Mouse (Mus musculus) small intestine, adult 2 months (tissue): ENCODE results near the gene Gm17374. TPM values are rescaled to one million over a fixed set of nuclear protein-coding genes. Genes with fewer than 3 reads are reported as not detected.
"Not testable (repeated sequence)": the region's sequence is repeated elsewhere in the genome, so short reads cannot be mapped to it uniquely, and the experiment has no call there.

Experiments used
- H3K27ac ChIP-seq: fragments of 200-500 bp; 2 replicates; pipeline ENCODE4 v1.5.1; 2012; ENCODE audit warnings: low read depth, low read length, control low read depth, inconsistent platforms; ENCODE audit not compliant: insufficient read depth
- H3K27me3 ChIP-seq: fragments of 200-500 bp; 2 replicates; pipeline ENCODE4 v1.6.1; 2012; ENCODE audit warnings: mild to moderate bottlenecking, moderate library complexity, low read length, inconsistent platforms; ENCODE audit not compliant: control insufficient read depth, insufficient read depth
- H3K36me3 ChIP-seq: fragments of 200-500 bp; 2 replicates; pipeline ENCODE4 v1.6.1; 2012; ENCODE audit warnings: mild to moderate bottlenecking, low read length, control low read depth, inconsistent platforms; ENCODE audit not compliant: control insufficient read depth, insufficient read depth
- H3K4me1 ChIP-seq: fragments of 200-500 bp; 2 replicates; pipeline ENCODE4 v1.6.1; 2012; ENCODE audit warnings: low read length, inconsistent platforms, mixed read lengths; ENCODE audit not compliant: control insufficient read depth, insufficient read depth, insufficient read length
- H3K4me3 ChIP-seq: fragments of 200-500 bp; 2 replicates; pipeline ENCODE4 v1.5.1; 2012; ENCODE audit warnings: low read depth, mild to moderate bottlenecking, control low read depth, inconsistent platforms, low read length, moderate library complexity
- CTCF ChIP-seq: fragments of 200-500 bp; IDR thresholded peaks from 2 replicates; pipeline ENCODE4 v1.5.1; 2012; ENCODE audit warnings: low read depth, mild to moderate bottlenecking, control low read depth, inconsistent platforms, low read length, moderate library complexity, mixed read lengths; ENCODE audit not compliant: insufficient replicate concordance, insufficient read length; ENCODE audit errors: extremely low read depth
- POLR2A ChIP-seq: fragments of 200-500 bp; IDR thresholded peaks from 2 replicates; pipeline ENCODE4 v1.6.1; 2012; ENCODE audit warnings: low read depth, mild to moderate bottlenecking, control low read depth, inconsistent platforms, low read length, moderate library complexity
- WGBS: fragments of 180-500 bp; shearing (Covaris S2); methylation state at CpG from one replicate; pipeline ENCODE4 v1.1.7; 2018; 5-methylcytosine and 5-hydroxymethylcytosine counted together
- polyA plus RNA-seq: library from polyadenylated mRNA; depleted of rRNA; stranded (reverse); fragments of >200 nt; gene quantifications from 2 replicates; pipeline ENCODE4 v1.2.3, GENCODE M21; 2012; rRNA removed

The Gm17374 gene
- polyA plus RNA-seq = not detected in 2 replicates

GRCm38 (mm10) chr2:140151743-140152142 lies at the start of gene Gm17374:
Gene Gm17374 (plus strand): TSS chr2:140152043.
- 91% methylated on average over 4 of the region's 4 CpGs for WGBS
- not testable (repeated sequence) for H3K4me3 ChIP-seq, H3K27me3 ChIP-seq, H3K4me1 ChIP-seq, H3K27ac ChIP-seq
- H3K36me3 ChIP-seq = peaks cover 21% of the 10 kb centered on the region

- Histone ChIP-seq H3K27ac (no peak overlapping the region), H3K36me3 (no peaks in the 10 kb centered on the region), H3K4me3 (no peak overlapping the region), H3K27me3 (no peaks in the 10 kb centered on the region), H3K4me1 (no peaks in the 10 kb centered on the region)
- 68% methylated on average over 3 of the region's 3 CpGs for WGBS
- TF ChIP-seq POLR2A = no peak
- TF ChIP-seq CTCF = no peak
Measured at GRCm38 (mm10) chr2:140104951-140105350, 46.9 kb upstream of the Gm17374 start.

DNA sequence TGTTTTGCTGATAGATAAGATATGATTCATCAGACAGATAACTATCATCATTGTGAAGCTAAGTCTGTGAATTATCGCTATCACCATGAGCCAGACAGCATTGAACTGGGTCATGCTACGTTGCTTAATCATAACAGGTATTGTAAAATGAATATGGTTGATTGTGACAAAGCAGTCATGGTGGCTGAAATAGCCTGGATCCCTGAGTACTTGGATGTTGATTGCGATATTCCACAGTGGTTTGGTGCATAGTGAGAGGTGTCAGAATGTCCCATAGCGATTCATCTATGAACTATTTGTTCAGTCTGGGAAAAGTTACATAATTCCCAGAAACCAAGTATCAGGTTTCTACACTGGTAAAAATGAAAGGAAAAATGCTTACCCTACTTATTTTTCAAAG lies 44.2 kb upstream of the Gm17374 start:
- H3K4me3 ChIP-seq = no peak overlapping the region
- no peak overlapping the region for H3K27ac ChIP-seq
- H3K27me3 ChIP-seq = no peaks in the 10 kb centered on the region
- WGBS = 80% methylated on average over 4 of the region's 4 CpGs
- no peaks in the 10 kb centered on the region for H3K36me3 ChIP-seq
- TF ChIP-seq POLR2A (no peak), CTCF (no peak)
- no peaks in the 10 kb centered on the region for H3K4me1 ChIP-seq

DNA sequence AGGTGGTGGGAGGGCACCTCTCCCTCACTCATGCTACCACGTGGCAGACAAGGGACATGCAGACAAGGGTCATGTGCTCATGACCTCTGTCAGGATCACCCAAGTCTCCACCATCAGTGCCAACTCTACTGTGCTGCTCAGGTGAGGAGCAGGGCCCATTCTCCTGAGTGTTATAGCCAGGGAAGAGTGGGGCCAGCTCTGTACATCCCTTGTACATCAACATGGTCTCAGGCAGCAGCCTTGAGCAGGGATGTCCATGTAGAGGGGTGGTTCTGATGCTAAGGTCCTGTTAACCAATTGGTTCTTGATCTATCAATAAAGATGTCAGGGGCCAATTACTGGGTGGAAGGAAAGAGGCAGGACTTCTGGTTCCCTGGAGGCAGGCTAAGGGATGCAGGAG lies 42.9 kb upstream of the Gm17374 start:
- no peaks in the 10 kb centered on the region for H3K36me3 ChIP-seq
- TF ChIP-seq CTCF = no peak
- TF ChIP-seq POLR2A = no peak
- H3K27ac ChIP-seq = no peak overlapping the region
- no peak overlapping the region for H3K4me3 ChIP-seq
- 37% methylated on average over 1 of the region's 1 CpGs for WGBS
- no peaks in the 10 kb centered on the region for H3K4me1 ChIP-seq
- H3K27me3 ChIP-seq = no peaks in the 10 kb centered on the region

- H3K4me1 ChIP-seq = no peaks in the 10 kb centered on the region
- no peaks in the 10 kb centered on the region for H3K27me3 ChIP-seq
- 84% methylated on average over 8 of the region's 8 CpGs for WGBS
- no peaks in the 10 kb centered on the region for H3K36me3 ChIP-seq
- H3K27ac ChIP-seq = no peak overlapping the region
- TF ChIP-seq CTCF (no peak), POLR2A (no peak)
- H3K4me3 ChIP-seq = no peak overlapping the region
Measured at GRCm38 (mm10) chr2:140113851-140114250, 38.0 kb upstream of the Gm17374 start.

DNA sequence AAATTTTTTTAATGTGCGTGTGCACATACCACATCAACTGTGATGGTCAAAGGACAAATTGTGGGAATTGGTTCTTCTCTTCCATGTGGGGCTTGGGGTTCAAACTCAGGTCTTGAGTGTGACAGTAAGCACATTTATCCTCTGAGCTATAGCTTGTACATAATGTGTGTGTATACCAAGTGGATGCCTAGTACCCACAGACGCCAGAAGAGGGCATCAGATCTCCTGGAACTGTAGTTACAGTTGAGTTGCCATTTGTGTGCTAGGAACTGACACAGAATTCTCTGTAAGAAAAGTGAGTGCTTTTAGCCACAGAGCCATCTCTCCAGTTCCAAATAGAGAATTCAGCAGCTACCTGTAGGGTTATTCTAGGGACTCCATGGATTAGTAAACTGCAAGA lies 26.3 kb upstream of the Gm17374 start:
- Histone ChIP-seq H3K4me3 (no peak overlapping the region), H3K36me3 (peaks cover 40% of the 10 kb centered on the region), H3K27ac (no peak overlapping the region), H3K4me1 (no peaks in the 10 kb centered on the region), H3K27me3 (no peaks in the 10 kb centered on the region)
- TF ChIP-seq POLR2A (no peak), CTCF (no peak)
- WGBS = 92% methylated on average over 2 of the region's 2 CpGs

- WGBS = 71% methylated on average over 3 of the region's 3 CpGs
- Histone ChIP-seq H3K27me3 (no peaks in the 10 kb centered on the region), H3K27ac (no peak overlapping the region), H3K4me1 (no peaks in the 10 kb centered on the region), H3K4me3 (no peak overlapping the region), H3K36me3 (peaks cover 22% of the 10 kb centered on the region)
- TF ChIP-seq POLR2A (no peak), CTCF (no peak)
Measured at GRCm38 (mm10) chr2:140159186-140159730, 7.4 kb downstream of the Gm17374 start.
